Mouse (Mus musculus) bone marrow macrophage, adult 2 months (primary cell): ENCODE data around the gene Itgb2l. TPM values are rescaled to one million over a fixed set of nuclear protein-coding genes. Genes with fewer than 3 reads are reported as not detected.

ENCODE experiments used
- H3K27ac ChIP-seq: 2 replicates; pipeline ENCODE4 v1.5.1; 2012; ENCODE audit warnings: low read depth, low read length; ENCODE audit not compliant: insufficient read depth
- H3K4me1 ChIP-seq: 2 replicates; pipeline ENCODE4 v1.6.1; 2012; ENCODE audit warnings: low read length; ENCODE audit not compliant: control insufficient read depth, insufficient read depth
- H3K4me3 ChIP-seq: 2 replicates; pipeline ENCODE4 v1.5.1; 2012; ENCODE audit warnings: mild to moderate bottlenecking, low read length, moderate library complexity; ENCODE audit not compliant: insufficient read depth
- CTCF ChIP-seq: IDR thresholded peaks from 2 replicates; pipeline ENCODE4 v1.5.1; 2012; ENCODE audit warnings: low read depth, mild to moderate bottlenecking, low read length, moderate library complexity
- POLR2A ChIP-seq: IDR thresholded peaks from 2 replicates; pipeline ENCODE4 v1.6.1; 2012; ENCODE audit warnings: mild to moderate bottlenecking, low read depth, low read length, borderline replicate concordance
- polyA plus RNA-seq: library from polyadenylated mRNA; stranded (reverse); fragments of >200 nt; gene quantifications from 2 replicates; pipeline ENCODE4 v1.2.4, GENCODE M21; 2012; ENCODE audit not compliant: missing spikeins, insufficient read depth, insufficient read length

Itgb2l gene
- polyA plus RNA-seq, 1 experiment, result not detected

- TF ChIP-seq POLR2A (no peak), CTCF (no peak)
- no peak overlapping the region for H3K27ac ChIP-seq
- H3K4me3 ChIP-seq, result no peak overlapping the region
- no peaks in the 10 kb centered on the region for H3K4me1 ChIP-seq
These were observed 47.9 kb downstream of the Itgb2l start for GRCm38 (mm10) chr16:96395516-96395915.

GRCm38 (mm10) chr16:96391070-96391469, 52.3 kb downstream of the Itgb2l start:
- no peak overlapping the region for H3K4me3 ChIP-seq
- no peak overlapping the region for H3K27ac ChIP-seq
- H3K4me1 ChIP-seq, result no peaks in the 10 kb centered on the region
- TF ChIP-seq POLR2A (no peak), CTCF (no peak)

- H3K27ac ChIP-seq, result no peak overlapping the region
- H3K4me3 ChIP-seq, result no peak overlapping the region
- TF ChIP-seq CTCF, result no peak
- no peak for TF ChIP-seq POLR2A
- no peaks in the 10 kb centered on the region for H3K4me1 ChIP-seq
These were observed 54.9 kb downstream of the Itgb2l start for GRCm38 (mm10) chr16:96388481-96388880.

- Histone ChIP-seq H3K4me1 (no peaks in the 10 kb centered on the region), H3K27ac (no peak overlapping the region), H3K4me3 (no peak overlapping the region)
- TF ChIP-seq POLR2A, result no peak
- no peak for TF ChIP-seq CTCF
These were observed 55.6 kb downstream of the Itgb2l start for GRCm38 (mm10) chr16:96387685-96388371.

- H3K4me3 ChIP-seq, result no peak overlapping the region
- H3K4me1 ChIP-seq, result no peaks in the 10 kb centered on the region
- no peak overlapping the region for H3K27ac ChIP-seq
- no peak for TF ChIP-seq POLR2A
- TF ChIP-seq CTCF, result no peak
These were observed 58.7 kb downstream of the Itgb2l start for GRCm38 (mm10) chr16:96384741-96385140.

GRCm38 (mm10) chr16:96382496-96383181, 60.8 kb downstream of the Itgb2l start:
- H3K27ac ChIP-seq, result no peak overlapping the region
- TF ChIP-seq CTCF, result no peak
- no peak for TF ChIP-seq POLR2A

GRCm38 (mm10) chr16:96381435-96381834, 62.0 kb downstream of the Itgb2l start:
- TF ChIP-seq POLR2A (no peak), CTCF (no peak)
- Histone ChIP-seq H3K27ac (no peak overlapping the region), H3K4me3 (no peak overlapping the region)

More at GRCm38 (mm10) chr16:96382496-96383181, 60.8 kb downstream of the Itgb2l start:
- H3K4me1 ChIP-seq, result no peaks in the 10 kb centered on the region
- H3K4me3 ChIP-seq, result no peak overlapping the region

GRCm38 (mm10) chr16:96378111-96378510, 65.3 kb downstream of the Itgb2l start:
- H3K27ac ChIP-seq, result no peak overlapping the region
- TF ChIP-seq CTCF (no peak), POLR2A (no peak)
- no peak overlapping the region for H3K4me3 ChIP-seq
- H3K4me1 ChIP-seq, result no peaks in the 10 kb centered on the region

More at GRCm38 (mm10) chr16:96381435-96381834, 62.0 kb downstream of the Itgb2l start:
- H3K4me1 ChIP-seq, result no peaks in the 10 kb centered on the region

GRCm38 (mm10) chr16:96376342-96376741, 67.1 kb downstream of the Itgb2l start:
- Histone ChIP-seq H3K4me1 (no peaks in the 10 kb centered on the region), H3K4me3 (no peak overlapping the region), H3K27ac (no peak overlapping the region)
- TF ChIP-seq CTCF (no peak), POLR2A (no peak)

GRCm38 (mm10) chr16:96375538-96375937, 67.9 kb downstream of the Itgb2l start:
- TF ChIP-seq CTCF (no peak), POLR2A (no peak)
- no peak overlapping the region for H3K27ac ChIP-seq
- H3K4me3 ChIP-seq, result no peak overlapping the region
- peaks cover 2% of the 10 kb centered on the region for H3K4me1 ChIP-seq
